Mouse (Mus musculus): ENCODE data around the gene Dnajc10.

GRCm38 (mm10) chr2:80307701-80308100 is 7.6 kb upstream of the Dnajc10 start:
- TF ChIP-seq CTCF (IDR thresholded peaks at IDR 0.05; ENCODE audit: extremely low read depth, insufficient read depth, low read length), result no peak
- TF ChIP-seq POLR2A (IDR thresholded peaks at IDR 0.05; ENCODE audit: extremely low read depth, insufficient read depth, low read length), result no peak

Measured in cortical plate, adult 2 months (tissue).